Mouse (Mus musculus): ENCODE measurements around the gene Neurl1a. TPM values are rescaled to one million over a fixed set of nuclear protein-coding genes. Genes with fewer than 3 reads are reported as not detected.

Neurl1a gene
- total RNA-seq, 2 experiments from 2014 or later: 107 to 111 TPM

DNA sequence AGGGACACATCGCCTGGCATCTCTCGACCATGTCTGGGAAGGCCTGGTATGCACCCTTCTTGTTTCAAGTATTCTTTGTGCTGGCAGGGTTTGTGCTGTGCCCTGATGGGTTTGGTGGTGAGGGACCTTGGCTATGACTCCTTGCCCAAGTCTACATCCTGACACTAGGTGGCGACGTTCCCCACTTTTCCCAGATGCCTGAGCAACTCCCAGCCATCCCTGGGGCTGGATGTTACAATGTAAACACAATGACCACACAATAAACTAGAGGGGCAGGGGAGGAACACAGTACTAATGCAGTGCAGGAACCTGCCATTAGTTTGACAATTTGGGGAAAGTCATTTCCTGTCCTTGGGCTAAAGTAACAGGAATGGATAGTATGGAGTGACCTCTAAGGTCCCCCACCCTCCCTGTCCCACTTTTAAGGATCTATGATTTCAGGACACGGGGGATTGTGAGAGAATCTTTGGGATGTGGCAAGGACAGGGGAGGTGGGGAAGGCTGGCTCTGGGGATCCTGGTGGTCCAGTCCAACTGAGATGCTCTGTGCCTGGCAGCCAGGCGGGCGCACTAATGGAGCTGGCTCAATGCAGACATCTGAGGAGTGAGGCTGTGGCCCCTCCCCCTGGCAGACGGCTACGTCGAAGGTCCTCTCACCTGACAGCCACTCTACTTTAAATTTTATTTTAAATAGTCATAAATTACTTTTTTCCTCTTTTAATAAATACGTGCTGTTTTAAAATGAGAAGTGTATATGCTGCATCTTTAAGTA lies 85.9 kb downstream of the Neurl1a start:
- DNase-seq (ENCODE audit: extremely low spot score in 1 of 2, low spot score in 2 of 2): peak; percentile 42 to 82

DNA sequence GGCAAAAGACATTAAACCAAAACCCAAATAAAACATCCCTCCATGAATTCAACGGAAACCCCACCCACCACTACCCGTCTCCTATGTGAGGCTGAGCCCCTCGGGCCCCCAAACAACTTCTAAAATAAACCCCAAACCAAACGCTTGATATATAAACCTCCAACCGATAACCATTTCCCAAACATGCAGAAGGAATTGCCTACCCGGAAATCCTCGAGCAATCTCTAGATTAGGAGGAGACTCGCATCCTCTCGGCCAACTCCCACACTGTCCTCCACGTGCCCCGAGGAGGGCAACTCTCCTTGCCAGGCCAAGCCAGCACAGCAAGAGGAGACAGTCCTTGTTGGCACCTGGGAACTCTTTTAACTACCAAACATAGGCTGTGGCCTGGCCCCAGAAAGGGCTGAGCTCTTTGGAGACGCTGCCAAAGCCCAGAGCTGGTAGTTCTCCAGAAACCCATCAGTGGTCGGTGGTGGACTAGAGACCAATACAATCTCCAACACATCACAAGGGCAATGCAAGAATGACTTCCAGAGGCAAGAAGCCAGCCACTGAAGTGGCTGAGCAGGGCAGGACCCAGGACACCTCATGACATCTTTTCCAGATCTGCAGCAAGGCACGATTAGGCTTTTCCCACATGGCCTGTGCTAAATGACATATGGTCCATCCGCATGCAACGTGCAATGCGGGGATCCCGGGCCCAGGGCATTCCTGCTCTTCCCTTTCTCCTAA lies 87.6 kb downstream of the Neurl1a start:
- no peak for DNase-seq (ENCODE audit: extremely low spot score in 1 of 2, low spot score in 2 of 2)
- intact Hi-C loops (cut with DNase I): no loop called here

More for the DNA sequence above, 85.9 kb downstream of the Neurl1a start:
- intact Hi-C loops (cut with DNase I): loop anchor here (2.0 to 5.0 kb wide), 2 partner anchors 74 to 87 kb away; partner anchors contain the start of gene Neurl1a

DNA sequence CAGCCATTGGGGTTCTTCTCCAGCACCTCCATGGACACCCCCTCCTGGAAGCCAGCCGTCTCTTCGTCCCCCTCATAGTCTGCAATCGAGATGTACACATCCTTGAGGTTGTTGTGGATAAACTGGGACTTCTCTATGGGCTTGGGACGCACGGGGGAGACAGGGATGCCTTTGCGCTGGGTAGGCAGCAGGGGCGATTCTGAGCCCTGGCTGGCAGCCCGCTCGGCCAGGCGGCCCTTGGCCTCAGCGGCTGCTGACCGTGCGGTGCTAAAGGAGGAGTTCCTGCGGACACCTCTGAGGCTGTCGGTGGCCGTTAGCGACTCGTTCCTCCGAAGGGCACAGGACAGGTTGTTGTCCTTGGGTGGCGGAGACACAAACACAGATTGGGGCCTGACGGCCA lies 88.4 kb downstream of the Neurl1a start:
- no peak for DNase-seq (ENCODE audit: extremely low spot score in 1 of 2, low spot score in 2 of 2)
- intact Hi-C loops (cut with DNase I): no loop called here

DNA sequence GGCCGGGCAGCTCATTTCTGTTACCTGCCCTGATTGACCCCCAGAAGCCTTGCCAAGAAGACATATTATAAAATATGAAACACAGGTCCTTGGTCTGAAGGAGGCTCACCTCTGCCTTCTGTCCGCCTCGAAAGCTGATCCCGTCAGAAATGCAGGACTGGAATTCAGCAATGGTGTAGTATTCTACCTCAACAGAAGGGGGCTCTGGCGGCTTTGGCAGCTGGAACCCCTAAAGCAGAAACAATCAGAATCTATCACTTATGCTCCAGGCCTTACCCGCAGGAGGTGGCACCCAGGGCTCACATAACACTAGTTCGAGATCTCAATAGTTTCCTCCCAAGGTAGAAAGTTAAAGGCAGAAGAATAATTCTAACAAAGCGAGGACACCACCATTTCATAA lies 91.1 kb downstream of the Neurl1a start:
- intact Hi-C loops (cut with DNase I): no loop called here
- no peak for DNase-seq (ENCODE audit: extremely low spot score in 1 of 2, low spot score in 2 of 2)

DNA sequence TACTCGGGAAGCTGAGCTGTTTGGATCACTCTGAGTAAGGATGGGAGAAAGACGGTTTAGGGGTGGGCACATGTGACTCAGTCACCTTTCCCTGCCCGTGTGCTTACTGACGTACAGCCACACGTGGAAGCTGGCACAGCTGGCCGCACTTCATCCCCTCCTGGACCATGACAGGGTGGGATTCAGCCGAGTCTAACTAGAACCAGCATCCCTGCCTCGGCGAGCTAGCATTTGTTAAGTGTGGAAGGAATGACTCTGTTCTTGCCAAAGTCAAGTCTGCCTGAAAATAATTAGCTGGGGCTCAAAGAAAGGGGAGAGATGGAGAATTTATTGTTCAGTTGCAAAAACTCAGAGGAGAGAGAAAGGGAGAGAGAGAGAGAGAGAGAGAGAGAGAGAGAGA lies 91.9 kb downstream of the Neurl1a start:
- intact Hi-C loops (cut with DNase I): no loop called here
- no peak for DNase-seq (ENCODE audit: extremely low spot score in 1 of 2, low spot score in 2 of 2)

DNA sequence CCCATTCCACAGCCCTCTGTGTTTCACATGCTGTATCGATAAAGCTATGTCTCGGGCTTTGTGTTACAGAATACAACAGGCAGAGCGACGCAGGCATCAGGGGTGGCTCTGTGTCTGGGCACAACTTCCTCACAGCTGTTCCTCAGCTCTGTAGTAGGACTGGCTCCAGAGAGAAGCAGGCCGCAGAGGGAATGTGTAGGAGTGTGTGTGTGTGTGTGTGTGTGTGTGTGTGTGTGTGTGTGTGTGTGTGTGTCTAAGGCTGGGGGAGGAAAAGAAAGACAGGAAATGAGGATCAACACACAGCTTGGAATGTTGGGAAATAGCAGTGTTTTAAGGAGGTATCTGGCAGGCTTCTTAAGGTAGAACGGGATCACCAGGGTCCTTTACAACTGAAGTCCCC lies 98.1 kb downstream of the Neurl1a start:
- intact Hi-C loops (cut with DNase I): no loop called here
- DNase-seq (ENCODE audit: extremely low spot score in 1 of 2, low spot score in 2 of 2): peak in 1 of 2 experiments; percentile 63

DNA sequence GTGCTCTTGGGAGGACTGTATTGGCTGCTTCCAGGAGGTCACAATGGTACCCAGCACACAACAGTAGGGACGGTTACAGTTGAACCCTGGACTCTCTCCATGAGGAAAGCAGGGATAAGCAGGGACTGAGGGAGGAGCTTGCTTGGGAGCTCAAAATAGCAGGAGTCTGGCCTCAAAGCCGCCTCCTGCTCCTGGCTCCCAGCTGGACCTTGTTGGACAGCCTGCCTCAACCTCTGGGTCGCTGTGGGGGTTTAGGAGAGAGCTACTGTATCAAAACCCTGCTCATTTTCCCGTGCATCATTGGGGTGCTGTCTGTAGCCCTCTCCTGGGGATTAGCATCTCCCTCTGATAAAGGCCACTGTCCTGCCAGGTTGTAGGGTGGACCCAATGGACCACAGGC lies 100.8 kb downstream of the Neurl1a start:
- DNase-seq (ENCODE audit: extremely low spot score in 1 of 2, low spot score in 2 of 2): no peak
- intact Hi-C loops (cut with DNase I): no loop called here

DNA sequence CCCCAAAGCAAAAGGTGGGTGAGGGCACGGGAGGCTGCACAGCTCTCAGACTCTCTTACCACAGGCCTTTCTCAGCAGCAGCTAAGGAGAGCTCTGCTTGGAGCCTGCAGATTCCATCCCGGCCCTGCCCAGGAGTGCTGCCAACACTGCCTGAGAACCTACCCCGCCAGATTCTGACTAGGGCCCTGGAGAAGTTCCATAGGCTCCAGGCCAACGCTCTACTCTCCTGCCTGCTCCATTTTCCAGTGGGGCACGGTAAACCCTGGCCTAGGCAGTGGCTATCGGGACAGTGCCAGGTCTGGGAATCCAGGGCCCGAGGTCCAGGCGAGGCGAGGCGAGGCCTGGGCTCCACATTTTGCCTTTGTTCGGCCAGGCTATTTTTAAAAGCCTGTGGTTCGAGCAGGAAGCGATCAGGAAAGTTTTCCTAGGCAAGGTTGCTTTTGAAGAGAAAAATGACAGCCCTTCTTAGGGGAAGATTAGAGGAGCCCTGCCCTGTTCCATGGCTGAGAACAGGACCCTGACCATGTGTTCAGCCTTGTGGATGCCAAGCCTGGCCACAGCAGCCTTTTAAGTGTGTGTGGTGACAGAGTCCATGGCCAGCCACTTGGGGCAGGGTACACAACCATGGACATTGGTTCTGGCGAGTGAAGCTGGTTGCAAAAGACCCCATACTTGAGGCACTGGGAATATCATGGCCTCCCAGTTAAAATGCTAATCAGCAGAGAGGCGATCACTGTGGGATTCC lies 101.3 kb downstream of the Neurl1a start:
- intact Hi-C loops (cut with DNase I): no loop called here

DNA sequence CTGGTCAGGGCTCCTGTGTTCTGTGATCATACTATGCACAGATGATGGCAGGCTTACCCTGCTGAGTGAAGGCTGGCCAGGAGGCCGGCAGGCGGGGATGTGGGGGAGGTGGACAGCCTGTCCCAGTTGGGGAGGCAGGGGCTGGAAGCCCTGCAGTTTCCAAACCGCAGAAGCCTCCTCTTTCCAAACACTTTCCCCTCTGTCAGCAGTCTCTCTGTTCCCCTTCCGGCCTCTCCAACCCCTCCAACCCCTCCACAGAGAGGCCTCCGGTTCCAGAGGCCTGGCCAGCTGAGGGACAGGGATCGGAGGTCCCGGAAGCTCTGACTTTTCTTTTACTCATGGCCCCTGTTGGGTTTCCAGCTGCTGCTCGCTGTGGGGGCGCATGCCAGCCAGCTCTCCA lies 102.3 kb downstream of the Neurl1a start:
- DNase-seq (ENCODE audit: extremely low spot score in 1 of 2, low spot score in 2 of 2): peak in 1 of 2 experiments; percentile 56
- intact Hi-C loops (cut with DNase I): no loop called here

More for the DNA sequence above, 101.3 kb downstream of the Neurl1a start:
- DNase-seq (ENCODE audit: extremely low spot score in 1 of 2, low spot score in 2 of 2): peak; percentile 86 to 89

DNA sequence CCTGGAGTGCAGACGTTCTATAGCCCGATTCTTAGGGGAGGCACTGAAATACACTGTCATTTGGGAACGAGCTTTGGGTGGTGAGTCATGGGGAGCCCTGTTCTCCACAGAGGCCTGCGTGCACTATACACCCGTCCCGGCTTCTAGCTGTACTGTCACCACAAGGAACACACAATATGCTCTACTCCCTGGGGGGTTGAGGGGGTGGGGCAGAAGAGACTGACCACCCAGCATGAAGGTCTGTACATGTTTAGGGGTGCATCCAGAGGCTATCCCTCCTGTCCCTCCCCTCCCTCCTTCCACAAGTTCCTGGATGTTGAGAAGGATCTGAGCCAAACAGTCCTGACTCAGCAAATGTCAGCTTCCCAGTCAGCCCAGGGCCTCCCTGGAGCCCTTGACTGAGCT lies 103.4 kb downstream of the Neurl1a start:
- no peak for DNase-seq (ENCODE audit: extremely low spot score in 1 of 2, low spot score in 2 of 2)
- intact Hi-C loops (cut with DNase I): no loop called here

DNA sequence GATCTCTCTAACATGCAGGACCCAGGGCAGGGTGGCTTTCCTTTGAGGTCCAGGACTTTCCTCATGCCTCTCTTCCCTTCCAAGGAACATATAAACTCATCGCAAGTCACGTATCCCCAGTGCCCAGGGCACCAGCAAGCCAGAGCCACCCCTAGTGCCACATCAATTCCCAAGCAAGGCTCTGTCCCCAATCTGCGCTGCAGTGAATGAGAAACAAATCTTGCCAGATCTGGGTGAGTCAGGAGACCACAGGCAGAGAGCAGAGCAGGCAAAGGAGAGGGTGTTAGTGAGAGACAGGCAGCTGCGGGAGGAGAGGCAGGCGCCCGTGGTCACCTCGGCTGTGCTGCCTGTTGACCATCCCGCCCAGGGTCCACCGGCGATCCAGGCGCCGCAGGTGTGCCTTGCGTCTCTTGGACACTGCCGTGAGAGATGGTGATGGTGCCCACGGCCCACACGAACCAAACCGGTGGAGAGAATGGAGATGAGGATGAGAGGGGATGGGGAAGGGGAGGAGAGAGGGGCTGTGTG lies 104.1 kb downstream of the Neurl1a start:
- intact Hi-C loops (cut with DNase I): no loop called here
- DNase-seq (ENCODE audit: extremely low spot score in 1 of 2, low spot score in 2 of 2): no peak

DNA sequence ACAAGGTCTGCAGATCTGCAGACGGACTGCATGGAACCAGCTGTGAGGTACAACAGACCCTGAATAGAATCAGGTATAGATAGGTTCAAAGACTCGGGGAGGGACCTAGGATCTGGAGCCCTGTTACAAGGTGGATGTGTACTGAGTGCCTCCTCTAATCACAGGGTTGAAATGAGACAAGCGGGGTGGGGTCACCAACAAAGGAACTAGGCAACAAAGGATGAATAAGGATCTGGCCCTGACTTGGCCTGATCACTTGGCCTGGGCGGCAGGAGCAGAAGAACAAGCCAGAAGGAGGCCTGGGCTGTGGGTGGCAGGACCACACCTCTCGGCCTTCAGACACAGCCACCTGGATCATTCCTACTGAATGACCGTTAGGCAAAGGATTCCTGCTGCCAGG lies 107.0 kb downstream of the Neurl1a start:
- intact Hi-C loops (cut with DNase I): no loop called here
- DNase-seq (ENCODE audit: extremely low spot score in 1 of 2, low spot score in 2 of 2): no peak

DNA sequence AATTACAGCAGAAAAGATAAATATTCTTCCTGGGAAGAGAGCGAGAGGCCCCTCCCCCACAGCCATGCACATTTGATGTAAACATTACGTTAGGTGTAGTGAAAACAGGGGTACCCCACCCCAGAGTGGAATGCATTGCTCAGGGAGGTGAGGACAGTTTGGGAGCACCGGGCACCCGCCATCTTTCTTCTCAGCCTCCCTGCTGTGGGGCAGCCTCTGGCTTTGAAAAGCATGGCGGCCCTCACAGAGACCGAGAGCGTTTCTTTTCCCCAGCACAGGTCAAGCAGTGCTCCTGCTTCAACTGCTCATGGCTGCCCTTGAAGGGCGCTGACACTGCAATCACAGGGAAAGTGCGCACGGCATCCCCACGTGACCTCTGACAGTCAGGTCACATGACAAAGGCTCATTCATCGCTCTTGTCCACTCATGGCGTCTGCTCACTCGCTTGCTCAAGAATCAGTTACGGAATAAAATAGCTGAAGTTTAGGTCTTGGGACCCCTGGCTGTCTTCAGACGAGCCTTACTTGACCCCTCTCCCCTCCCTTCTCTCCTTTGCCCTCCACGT lies 108.3 kb downstream of the Neurl1a start:
- no peak for DNase-seq (ENCODE audit: extremely low spot score in 1 of 2, low spot score in 2 of 2)
- intact Hi-C loops (cut with DNase I): no loop called here

DNA sequence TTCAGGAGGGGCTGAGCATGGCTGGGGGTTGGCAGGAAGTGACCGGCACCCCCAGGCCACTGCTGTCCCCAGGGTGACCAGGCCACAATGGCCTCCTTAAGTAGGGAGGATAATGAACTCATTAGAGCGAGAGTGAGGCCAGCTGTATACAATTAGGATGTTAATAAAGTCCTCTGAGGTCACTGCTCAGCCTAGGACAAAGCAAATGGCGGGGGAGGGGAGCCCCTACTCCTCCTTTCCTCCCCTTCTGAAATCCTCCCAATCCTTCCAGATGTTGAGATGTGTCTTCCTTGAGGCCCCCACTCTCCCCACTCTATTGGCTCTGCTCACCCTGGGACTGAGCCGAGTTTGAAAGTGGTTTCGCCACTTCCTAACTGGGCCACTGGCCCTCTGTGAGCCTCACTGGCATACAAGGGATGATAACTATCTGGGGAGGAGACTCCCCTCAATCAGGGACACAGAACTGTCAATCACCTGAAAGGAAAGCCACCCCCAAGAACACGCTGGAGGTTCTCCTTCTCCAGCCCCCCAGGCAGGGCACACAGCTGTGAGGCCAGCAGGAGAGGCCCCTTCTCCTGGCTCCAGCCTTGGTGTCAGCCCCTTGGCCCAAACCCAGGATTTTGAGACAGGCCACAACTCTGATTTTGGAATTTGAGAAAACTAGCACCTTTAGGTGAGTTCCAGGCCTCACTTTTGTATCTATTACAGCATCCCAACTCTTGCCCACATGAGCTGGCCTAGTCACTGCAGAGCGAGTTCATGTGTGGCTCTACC lies 112.9 kb downstream of the Neurl1a start:
- intact Hi-C loops (cut with DNase I): no loop called here
- no peak for DNase-seq (ENCODE audit: extremely low spot score in 1 of 2, low spot score in 2 of 2)

DNA sequence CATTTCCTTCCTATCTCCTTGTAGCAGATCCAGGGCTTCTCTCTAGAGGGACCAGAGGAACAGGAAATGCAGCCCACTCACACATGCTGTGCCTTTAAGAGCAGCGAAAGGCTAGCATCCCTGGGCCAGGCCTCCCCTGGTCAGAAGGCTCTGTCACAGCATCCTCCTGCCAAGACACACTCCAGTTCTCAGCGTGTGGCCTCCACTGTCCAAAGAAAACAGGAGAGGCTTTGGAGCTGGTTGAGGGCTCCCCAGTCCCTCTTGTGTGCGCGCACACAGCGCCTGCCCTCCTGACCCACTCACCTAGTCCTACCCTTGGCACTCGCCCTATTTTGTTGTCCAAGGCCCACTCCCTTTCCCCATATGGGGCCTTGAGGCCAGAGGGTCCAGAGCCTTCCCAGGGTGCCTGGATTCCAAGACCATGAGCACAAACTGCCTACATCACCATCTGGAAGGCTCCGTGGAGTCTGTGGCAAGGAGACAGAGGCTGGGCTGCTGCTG lies 113.9 kb downstream of the Neurl1a start:
- intact Hi-C loops (cut with DNase I): no loop called here

DNA sequence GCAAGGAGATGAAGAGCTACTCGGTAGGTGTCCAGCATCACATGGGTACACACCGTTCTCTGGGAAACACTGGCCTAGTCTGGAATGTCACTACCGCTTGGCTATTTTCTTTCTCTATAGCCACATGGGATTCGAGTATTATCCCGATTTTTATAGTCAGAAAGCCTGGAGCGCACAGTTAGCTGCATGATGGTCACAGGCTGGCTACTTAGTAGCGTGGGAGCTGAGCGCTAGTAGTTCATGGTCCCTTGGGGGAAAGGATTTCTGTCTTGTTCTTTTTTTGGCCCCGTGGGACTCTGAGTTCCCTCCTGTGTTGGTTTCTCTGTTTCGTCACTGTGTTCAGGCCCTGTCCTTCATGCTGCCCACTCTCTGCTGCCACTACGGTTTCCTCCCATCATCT lies 119.5 kb downstream of the Neurl1a start:
- no peak for DNase-seq (ENCODE audit: extremely low spot score in 1 of 2, low spot score in 2 of 2)
- intact Hi-C loops (cut with DNase I): no loop called here

More for the DNA sequence above, 113.9 kb downstream of the Neurl1a start:
- peak; percentile 21 to 85 for DNase-seq (ENCODE audit: extremely low spot score in 1 of 2, low spot score in 2 of 2)

DNA sequence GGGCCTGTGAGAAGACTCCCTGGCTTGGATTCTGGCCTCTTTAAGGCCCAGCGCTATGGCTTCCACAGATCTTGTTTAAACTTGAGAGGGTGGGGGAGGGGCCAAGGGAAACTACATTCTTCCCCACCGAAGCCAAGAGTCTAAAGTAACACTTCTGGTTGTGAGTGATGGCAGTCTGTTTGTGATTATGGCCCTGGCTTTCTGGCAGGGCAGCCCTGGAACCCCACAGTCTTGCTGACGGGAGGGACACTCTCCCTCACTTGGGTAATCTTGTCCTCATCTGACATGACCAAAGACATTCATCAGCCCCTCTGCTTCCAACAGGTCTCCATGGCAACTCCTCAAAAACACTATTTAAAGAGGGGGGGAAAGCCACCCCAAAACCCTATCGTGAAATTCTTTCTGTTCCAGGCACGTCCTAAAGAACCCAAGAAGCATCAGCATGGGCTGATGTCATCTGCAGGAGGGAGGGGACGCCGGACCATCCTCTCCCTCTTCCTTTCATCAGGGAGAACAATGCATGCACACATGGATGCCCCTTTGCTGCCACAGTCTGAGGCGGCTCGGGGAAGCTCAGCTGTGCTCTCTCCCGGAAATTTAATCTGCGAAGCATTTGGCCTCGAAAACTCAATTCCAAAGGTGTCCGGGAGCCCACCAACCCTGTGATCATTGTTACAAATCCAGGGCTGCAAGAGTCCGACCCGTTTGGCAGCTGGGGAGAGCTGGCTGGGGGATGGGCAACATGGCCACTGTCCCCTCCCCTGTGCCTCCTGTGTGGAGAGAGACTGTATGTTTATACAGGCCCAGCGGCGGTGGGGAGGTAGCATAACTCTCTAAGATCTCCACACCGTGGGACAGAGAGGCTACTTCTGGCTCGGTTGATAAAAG lies 122.9 kb downstream of the Neurl1a start:
- intact Hi-C loops (cut with DNase I): no loop called here
- peak in 1 of 2 experiments; percentile 55 for DNase-seq (ENCODE audit: extremely low spot score in 1 of 2, low spot score in 2 of 2)

Measured in left cerebral cortex, postnatal 10 days (tissue).